Mouse (Mus musculus): Measurements from ENCODE around the gene Zfp983.
"Not testable (repeated sequence)": the region's sequence is repeated elsewhere in the genome, so short reads cannot be mapped to it uniquely, and the experiment has no call there.

Zfp983 gene

DNA sequence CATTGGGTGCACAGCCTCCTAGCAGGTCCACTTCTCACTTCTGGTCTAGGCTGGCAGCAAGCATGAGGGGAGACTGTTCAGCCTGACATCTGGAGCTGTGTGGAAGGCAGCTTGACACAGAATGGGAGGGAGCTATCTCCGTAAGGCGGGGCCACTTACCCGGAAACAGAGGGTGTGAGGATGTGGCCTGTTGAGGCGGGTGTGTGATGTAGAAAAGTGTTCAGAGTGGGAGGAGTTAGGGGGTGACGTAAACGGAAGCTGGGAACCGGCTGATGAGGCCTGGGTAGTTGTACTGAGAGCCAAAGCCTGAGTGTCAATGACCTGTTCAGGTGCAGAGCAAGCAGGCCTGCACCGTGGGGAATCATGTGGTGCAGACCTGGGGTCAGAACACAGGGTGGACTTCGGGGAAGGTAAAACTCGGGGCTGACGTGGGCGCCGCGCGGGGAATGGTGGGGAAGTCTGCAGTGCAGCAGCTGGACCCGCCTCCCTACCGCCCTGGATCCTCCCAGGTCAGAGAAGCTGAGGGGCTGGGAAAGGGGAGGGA lies at the start of gene Zfp983:
Gene Zfp983 (plus strand): TSS at position 261 of the 544 bp plus-strand sequence.
- DNase-seq (ENCODE audit: extremely low read depth, insufficient read length, low spot score) = peak; percentile 80

DNA sequence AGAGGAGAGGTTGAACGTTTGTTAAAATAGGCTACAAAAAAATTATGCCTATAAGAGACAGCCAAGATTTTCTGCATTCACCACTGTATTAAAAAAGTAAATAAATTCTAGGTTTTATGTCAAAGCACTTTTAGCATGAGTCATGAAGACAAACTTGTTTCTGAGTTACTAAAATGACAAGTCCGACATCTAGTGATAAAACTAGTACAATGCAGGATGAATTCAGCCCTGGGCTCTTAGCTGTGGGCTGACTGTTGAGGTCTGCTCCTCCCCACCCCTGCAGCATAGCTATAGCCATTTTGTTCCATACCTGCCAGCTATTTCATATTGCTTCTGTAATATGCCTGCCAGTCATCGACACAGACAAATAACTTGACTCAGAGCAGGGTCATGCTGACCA lies 34.1 kb upstream of the Zfp983 start:
- DNase-seq (ENCODE audit: extremely low read depth, insufficient read length, low spot score) = no peak

DNA sequence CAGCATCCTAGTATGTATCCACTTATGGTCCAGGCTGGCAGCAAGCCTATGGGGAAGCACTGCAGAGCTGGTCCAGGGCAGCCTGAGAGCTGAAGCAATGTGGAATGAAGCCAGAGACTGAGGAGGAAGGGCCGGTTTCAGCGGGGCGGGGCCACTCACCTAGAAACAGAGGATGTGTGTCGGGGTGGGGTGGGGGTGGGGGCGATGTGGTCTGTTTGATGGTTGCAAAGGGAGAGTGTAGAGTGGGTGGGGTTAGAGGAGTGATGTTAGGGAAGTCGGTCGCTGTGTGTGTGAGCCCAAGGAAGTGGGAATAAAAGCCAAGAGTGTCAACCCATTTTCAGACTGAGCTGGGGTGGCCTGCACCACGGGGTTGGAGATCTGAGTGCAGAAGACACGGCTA lies 33.1 kb upstream of the Zfp983 start:
- no peak for DNase-seq (ENCODE audit: extremely low read depth, insufficient read length, low spot score)

DNA sequence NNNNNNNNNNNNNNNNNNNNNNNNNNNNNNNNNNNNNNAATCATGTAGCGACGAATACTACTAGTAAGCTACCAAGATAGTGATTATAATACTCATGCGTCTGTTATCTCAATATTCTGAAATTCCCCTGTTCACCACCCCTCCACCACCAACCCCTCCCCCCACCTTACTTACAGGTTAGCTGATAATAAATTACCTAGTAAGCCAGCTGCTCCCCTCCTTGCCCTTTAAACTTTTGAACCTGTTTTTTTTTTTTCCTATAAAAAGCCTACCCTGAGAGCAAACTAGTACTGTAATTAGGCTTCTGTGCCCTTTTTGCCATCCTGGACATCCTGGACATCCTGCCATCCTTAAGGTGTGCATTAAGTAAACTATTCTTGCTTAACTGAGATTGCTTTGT lies 26.8 kb upstream of the Zfp983 start:
- no peak for DNase-seq (ENCODE audit: extremely low read depth, insufficient read length, low spot score)

DNA sequence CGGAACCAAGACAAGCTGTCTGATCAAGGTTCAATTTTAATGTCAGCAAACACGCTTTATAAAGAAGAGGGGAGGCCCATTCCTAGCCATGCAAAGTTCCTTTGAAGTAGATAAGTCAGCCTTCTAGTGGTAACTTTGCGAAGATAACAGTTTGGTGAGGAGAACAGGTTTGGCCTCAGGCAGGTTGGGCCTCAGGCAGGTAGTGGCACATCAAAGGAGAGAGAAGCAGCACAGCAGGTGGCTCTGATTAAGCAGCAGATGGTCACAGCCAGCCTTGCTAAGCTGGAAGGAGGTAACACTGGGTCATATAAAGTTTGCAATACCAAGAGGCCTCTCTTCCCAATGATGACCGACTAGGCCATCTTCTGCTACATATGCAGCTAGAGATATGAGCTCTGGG lies 14.7 kb upstream of the Zfp983 start:
- DNase-seq (ENCODE audit: extremely low read depth, insufficient read length, low spot score) = not testable (repeated sequence)

- DNase-seq (ENCODE audit: extremely low read depth, insufficient read length, low spot score) = peak; percentile 13
These were observed 1.6 kb upstream of the Zfp983 start for GRCm38 (mm10) chr17:21648791-21649190.

- no peak for DNase-seq (ENCODE audit: extremely low read depth, insufficient read length, low spot score)
These were observed 488 bp upstream of the Zfp983 start for GRCm38 (mm10) chr17:21649936-21650335.

GRCm38 (mm10) chr17:21678826-21679225 lies 28.4 kb downstream of the Zfp983 start:
- DNase-seq (ENCODE audit: extremely low read depth, insufficient read length, low spot score) = not testable (repeated sequence)

- DNase-seq (ENCODE audit: extremely low read depth, insufficient read length, low spot score) = peak; percentile 79
These were observed 29.0 kb downstream of the Zfp983 start for GRCm38 (mm10) chr17:21679273-21680018.

DNA sequence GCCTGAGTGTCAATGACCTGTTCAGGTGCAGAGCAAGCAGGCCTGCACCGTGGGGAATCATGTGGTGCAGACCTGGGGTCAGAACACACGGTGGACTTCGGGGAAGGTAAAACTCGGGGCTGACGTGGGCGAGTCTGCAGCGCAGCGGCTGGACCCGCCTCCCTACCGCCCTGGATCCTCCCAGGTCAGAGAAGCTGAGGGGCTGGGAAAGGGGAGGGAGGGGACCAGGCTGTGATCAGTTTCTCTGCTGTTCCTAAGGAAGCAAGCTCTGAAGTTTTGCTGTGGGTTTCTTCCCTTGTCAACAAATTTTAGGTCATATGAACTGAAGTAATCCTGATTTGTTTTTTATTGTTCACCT lies 29.6 kb downstream of the Zfp983 start:
- peak; percentile 80 for DNase-seq (ENCODE audit: extremely low read depth, insufficient read length, low spot score)

DNA sequence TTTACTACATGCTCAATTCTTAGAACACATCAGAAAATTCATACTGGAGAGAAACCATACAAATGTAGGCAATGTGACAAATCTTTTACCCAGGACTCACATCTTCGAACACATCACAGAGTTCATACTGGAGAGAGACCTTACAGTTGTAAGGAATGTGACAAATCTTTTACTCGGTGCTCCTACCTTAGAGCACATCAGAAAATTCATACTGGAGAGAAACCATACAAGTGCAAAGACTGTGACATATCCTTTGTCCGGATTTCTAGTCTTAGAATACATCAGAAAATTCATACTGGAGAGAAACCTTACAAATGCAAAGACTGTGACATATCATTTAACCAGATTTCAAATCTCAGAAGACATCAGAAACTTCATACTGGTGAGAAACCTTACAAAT lies 41.1 kb downstream of the Zfp983 start, which contains the start of gene Gm10226:
Gene Gm10226 (plus strand): TSS at position 301 of the 400 bp plus-strand sequence.
- no peak for DNase-seq (ENCODE audit: extremely low read depth, insufficient read length, low spot score)

GRCm38 (mm10) chr17:21693342-21693741 lies 42.9 kb downstream of the Zfp983 start:
- DNase-seq (ENCODE audit: extremely low read depth, insufficient read length, low spot score) = no peak

DNA sequence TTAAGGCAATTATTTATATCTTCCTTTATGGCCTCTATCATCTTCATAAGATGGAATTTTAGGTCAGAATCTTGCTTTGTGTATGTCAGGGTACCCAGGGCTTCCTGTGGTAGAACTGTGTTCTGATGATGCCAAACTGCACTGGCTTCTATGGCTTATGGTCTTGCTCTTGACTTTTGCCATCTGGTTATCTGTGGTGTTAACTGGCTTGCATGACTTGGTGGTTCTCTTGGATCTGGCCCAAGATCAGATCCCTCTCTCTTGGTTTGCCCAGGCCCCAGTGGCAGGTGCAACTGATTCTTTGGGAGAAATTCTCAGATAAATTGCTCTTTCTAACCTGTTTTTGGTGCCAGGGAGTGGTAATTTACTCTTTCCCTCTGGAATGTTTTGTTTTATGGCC lies 45.6 kb downstream of the Zfp983 start:
- DNase-seq (ENCODE audit: extremely low read depth, insufficient read length, low spot score) = no peak

- DNase-seq (ENCODE audit: extremely low read depth, insufficient read length, low spot score) = no peak
These were observed 52.1 kb downstream of the Zfp983 start for GRCm38 (mm10) chr17:21702281-21703240.

GRCm38 (mm10) chr17:21703414-21703813 lies 53.0 kb downstream of the Zfp983 start:
- DNase-seq (ENCODE audit: extremely low read depth, insufficient read length, low spot score) = no peak

GRCm38 (mm10) chr17:21707343-21707996 lies 57.0 kb downstream of the Zfp983 start, which contains the start of gene Zfp760:
TSS of gene Zfp760 (plus strand) at chr17:21707741.
- peak; percentile 88 for DNase-seq (ENCODE audit: extremely low read depth, insufficient read length, low spot score)

DNA sequence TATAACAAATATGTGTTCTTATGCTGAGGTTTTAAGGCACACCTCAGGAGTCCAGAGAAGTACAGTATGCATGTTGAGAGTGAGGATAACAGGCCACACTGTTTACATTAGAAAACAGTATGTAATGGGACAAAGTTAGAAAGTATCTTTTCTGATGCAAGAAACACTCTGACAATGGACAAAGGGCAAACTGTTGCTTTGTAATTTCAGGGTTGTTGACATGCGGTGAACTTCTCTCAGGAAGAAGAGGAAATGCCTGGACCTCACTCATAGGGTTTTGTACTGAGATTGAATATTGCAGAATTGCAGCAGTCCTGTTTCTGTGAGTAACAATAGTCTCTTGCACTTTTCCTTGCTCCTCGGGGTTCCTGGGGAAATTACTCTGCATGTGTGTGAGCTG lies 58.0 kb downstream of the Zfp983 start:
- DNase-seq (ENCODE audit: extremely low read depth, insufficient read length, low spot score) = no peak

Data from 3134 (cell line).